Mouse (Mus musculus) CD4-positive, CD25-positive, alpha-beta regulatory T cell, adult 2 months (primary cell): ENCODE measurements around the gene Rnf133.

Experiments
- DNase-seq: peaks from one replicate; pipeline ENCODE4 v3.0.0-alpha.2; 2012; ENCODE audit warnings: low read depth, low spot score

Rnf133 gene

DNA sequence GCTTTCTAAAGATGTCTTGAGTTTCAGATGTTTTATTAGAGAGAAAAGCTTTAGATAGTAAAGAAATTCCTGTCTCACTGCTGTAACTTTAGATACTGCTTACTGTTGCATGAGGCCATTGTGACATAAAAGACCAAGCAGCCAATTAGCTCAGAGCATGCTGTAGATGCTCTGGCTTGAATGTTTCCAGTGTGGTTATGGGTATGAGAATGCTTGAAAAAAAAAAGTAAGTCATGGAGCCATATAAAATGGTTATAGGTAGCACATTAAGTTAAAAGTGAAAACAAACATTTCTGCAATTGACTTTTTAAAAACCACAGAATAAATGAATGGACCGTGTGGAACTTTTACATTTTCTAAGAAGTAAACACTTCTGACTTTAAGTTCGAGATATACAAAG lies at the start of gene Rnf133:
TSS of gene Rnf133 (minus strand) at position 101 of the 400 bp plus-strand sequence.
- no peak for DNase-seq

DNA sequence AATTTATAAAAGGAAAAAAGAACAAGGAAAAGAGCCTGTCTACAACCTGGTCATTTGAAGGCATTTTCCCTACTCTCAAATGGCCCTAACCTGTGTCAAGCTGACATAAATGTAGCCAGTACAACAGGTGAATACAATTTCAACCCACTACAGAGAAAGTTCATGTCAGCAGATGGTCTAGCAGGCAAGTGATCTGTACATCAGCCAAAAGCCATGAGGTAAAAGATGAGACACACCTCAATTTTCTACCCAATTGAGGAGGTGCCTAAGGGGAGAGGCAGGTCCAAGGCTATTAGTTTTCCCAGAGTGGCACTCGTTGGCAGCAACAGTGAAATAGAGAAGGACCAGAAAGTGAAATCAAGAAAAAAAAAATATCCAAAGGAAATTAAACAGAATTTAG lies 28.1 kb upstream of the Rnf133 start:
- no peak for DNase-seq

- DNase-seq: no peak
These were observed 4.9 kb upstream of the Rnf133 start, which contains the start of gene Rnf148 for GRCm38 (mm10) chr6:23655036-23655435. Gene Rnf148, minus strand, starts transcription at chr6:23655136.

GRCm38 (mm10) chr6:23648732-23649131 lies 1.4 kb downstream of the Rnf133 start:
- DNase-seq: no peak

DNA sequence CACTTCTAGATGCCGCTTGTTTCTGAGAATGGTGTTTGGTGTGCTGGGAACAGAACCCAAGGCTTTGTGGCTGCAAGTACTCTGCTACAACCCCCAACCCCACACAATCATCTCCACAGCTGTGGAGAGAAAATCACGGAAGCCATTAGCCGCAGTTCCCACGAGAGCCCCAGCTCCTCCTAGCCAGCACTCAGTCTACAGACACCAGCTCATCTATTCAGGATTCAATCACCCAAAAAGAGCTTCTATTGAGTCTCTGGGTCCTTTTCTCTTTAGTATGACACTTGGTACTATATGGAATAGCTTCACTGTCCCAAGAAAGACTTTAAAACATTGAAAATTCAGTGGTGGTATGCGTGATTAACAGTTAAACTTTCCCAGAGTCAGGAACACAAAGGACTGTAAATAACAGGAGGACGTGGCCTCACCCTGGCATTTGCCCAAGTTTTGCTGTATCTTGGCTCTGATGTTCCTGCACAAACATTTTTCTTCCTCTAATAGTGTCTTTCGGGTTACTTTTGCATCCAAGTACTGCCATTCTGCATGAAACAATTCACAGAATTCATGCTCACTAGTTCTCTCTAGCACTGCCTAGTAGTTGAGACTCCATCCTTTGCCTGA lies 2.4 kb downstream of the Rnf133 start:
- no peak for DNase-seq

- DNase-seq: no peak
These were observed 13.0 kb downstream of the Rnf133 start for GRCm38 (mm10) chr6:23637081-23637480.

DNA sequence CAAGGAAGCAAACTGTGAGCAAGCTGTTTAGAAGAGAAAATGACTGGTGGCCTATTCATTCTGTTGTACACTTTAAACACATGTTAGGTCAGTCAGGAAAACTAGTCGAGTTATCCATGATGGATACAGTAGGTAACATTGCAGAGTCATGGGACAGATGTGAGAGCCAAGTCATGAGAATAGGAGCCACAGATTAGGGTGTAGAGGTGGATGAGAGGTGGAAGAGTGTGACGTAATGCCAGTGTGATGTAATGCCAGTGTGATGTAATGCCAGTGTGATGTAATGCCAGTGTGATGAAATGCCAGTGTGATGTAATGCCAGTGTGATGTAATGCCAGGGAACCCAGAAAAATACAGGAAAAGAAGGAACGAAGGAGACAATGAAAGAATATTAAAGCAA lies 14.9 kb downstream of the Rnf133 start:
- no peak for DNase-seq

GRCm38 (mm10) chr6:23634016-23634415 lies 16.1 kb downstream of the Rnf133 start:
- DNase-seq: no peak

GRCm38 (mm10) chr6:23630465-23630864 lies 19.6 kb downstream of the Rnf133 start:
- DNase-seq: no peak
